Mouse (Mus musculus): ENCODE results near the gene Tbc1d23.

Gene Tbc1d23

DNA sequence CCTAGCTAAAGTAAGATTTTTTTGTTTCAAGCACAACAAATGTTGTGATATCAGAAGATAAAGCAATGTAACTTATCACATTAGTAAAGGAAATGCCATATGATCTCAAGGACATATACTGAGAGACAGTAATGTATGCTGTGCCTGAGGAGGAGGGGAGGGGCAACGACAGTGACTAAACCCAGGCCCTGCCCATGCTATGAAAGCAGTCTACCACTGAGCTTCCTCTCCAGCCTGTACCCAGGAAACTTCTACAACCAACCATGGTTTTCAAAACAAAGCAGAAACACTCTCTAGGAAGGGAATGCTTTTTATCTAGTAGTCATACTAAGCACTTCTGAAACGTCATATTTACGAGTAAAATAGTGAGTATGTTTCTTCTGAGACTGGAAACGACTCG is 68.5 kb downstream of the Tbc1d23 start:
- DNase-seq (ENCODE audit: low read depth, low spot score), result no peak

DNA sequence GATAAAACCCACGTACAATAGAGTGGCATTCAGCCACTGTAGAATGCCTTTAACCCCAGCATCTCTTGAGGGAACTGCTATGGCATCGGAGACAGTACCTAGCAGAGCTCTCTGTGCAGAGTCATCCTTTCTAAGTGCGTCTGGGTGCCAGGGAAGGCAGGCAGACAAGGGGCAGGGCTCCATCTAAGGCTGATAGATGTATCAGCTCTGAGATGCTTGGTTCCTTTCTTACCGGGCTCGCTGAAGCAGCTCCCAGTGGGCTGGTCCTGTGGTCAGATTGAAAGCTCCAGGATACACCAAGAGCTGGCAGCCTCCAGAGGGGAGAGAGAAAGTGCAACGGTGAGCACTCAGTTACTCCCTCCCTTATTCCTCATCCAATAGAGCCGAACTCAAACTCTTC is 71.5 kb downstream of the Tbc1d23 start:
- DNase-seq (ENCODE audit: low read depth, low spot score), result no peak

DNA sequence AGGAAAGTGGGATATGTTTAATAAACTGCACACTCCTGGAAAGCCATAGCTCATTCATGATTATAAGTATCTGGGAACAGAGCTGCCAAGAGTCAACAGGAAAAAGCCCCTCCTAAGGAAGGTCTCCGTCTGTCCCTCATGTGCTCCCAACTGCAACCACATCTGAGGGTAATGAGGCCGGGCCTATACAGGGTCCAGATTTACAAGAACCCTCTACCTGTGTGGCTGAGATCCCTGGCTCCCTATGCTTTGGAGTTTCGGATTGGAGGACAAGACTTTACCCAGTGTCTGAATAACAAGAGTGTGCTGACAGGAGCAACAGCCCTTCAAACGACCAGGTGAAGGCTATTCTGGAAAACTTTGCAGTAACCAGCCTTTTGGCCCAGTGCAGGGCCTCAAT is 73.6 kb downstream of the Tbc1d23 start:
- DNase-seq (ENCODE audit: low read depth, low spot score), result peak; percentile 22

DNA sequence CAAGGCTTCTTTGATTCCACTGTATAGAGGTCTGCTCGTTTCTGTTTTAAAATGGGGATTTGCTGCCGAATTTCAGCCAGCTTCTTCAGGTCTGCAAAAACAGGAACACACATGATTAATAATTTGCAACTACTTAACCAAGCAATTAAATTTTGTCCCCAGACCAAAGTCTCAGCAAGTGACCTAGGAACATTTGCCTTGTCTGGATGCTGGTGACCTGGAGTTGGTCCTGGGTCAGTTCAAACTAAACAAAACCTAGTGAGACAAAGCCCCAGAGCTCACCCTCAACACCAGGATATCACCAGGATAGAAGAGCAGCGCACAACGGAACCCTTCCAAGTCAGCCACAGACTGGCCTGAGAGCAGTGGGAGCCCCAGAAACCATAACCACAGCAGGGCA is 74.2 kb downstream of the Tbc1d23 start:
- no peak for DNase-seq (ENCODE audit: low read depth, low spot score)

DNA sequence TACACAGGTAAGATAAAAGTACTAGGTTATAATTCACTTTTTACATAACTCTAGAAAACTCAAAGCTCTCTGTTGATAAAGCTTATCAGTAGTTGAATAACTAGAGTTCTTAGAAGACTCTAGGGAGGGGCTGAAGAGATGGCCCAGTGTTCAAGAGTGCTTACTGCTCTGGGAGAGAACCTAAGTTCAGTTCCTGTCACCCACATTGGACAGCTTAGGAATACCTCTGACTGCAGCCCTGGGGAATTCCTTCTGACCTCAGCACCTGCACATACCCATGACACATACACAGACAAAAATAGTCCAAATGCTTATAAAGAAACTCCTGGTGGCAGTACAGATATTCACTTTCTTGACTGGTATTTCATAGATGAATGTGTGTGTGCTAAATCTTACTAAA is 75.4 kb downstream of the Tbc1d23 start:
- DNase-seq (ENCODE audit: low read depth, low spot score), result no peak

DNA sequence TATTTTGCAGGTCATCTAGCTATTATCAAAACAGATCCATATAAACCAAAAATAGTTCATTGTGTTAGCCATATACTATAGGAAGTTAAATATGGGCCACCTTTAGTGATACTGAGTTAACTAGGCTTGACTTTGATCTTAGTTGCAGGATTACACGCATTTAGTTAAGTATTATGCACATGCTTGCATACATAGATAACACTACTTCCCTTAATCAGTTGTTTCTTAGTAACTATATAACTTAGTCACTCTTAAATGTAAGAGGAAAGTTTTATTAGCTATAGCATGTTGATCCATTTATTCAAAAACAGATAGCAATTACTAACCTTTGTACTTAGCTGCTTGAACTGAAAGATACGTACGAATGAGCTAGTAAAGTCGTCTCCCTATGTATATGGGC is 79.9 kb downstream of the Tbc1d23 start:
- DNase-seq (ENCODE audit: low read depth, low spot score), result no peak

DNA sequence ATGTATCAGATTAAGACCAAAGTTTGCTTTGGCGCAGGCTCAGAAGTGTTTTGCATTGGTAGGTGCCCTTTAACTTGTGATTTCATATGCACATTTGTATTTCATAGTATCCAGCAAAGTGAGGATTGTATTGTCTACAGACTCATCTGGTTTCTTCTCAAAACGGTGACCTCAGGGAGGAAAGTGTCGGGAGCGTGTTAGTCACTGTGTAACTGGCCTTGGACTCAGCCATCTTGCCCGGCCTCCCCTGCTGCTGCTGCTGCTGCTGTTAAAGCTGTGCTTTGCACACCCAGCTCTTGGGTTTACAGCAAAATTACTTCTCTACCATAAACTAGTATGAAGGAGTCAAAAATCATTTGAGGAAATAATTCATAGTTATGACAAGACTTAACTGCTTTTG is 86.6 kb downstream of the Tbc1d23 start:
- DNase-seq (ENCODE audit: low read depth, low spot score), result no peak

DNA sequence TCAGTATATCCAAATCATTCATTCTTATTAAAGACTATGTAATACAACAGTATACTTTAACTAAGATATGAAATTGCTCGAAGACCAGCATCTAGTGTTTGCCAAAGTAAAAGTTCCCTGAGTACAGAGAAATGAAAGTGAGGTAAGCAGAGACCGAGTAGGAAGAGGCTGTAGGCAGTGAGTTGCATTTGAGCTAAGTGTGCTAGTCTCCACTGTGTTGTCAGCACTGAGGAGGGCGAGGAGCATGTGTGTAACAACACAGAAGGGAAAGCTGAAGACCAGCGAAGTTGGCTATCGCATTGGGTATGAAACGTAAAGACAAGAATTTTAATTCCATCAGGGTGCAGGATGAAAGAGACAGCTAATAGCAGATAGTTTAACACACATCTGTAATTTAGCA is 97.7 kb downstream of the Tbc1d23 start:
- DNase-seq (ENCODE audit: low read depth, low spot score), result no peak

DNA sequence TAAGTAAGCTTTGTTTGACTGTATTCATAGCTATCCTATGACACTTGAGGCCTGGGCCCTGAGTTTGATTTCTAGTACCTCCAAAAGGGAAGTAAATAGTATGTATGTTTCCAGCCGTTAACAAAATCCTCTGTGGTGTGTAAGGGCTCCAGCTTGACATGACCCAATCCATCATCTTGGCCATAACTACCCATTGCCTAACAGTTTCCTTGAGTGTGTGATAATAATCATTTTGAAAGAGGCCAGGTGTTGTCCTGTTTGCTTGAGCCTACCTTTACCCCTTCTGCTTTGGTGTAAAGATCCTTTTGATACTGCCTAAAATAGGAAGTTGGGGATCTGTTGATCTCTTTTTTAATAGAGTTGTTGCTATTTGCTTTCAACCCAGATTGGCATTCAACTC is 99.0 kb downstream of the Tbc1d23 start:
- no peak for DNase-seq (ENCODE audit: low read depth, low spot score)

DNA sequence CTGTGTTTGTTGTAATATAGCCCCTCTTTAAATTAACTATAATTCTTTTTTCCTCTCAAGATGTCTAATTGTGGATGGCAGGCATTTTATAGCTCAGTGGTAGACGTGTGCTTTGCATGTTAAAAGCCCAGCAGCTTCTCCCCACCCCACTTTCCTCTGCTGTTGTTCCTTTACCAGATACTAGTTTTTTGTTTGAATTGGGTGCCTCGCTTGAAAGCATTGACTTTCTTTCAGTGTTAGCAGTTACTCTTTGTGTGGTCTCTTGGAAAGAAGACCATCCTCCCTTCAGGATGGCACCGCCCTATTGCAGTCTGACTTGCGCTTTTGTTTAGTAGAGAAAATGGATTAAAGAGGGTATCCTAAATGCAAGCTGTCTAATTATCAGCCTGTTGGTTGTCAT is 99.8 kb downstream of the Tbc1d23 start:
- DNase-seq (ENCODE audit: low read depth, low spot score), result peak; percentile 67

DNA sequence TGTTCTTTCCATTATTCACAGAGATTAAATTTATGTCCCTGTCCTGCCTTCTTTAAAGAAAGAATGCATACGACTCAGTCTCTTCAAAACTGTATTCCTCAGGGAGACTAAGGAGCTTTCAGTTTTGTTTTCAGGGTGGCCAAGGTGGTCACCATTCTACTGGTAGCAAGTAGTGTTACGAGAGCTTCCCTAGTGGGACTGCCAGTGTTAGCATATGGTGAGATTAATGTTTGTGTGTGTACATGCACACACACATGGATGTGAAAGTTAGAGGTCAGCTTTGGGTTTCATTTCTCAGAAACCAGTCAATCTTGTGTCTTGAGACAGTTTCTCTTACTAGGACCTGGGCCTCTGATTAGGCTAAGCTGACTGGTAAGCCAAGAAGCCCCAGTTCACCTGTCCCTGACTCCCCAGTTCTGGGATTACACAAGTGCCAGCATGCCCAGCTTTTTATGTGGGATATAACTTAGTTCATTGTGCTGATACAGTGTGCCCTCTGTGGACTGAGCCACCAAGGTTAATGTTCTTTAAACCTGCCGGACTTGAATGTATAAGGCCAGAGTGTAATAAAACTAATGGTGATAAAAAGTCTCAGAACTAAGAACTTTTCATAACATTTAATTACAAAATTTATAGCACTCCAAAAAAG is 100.4 kb downstream of the Tbc1d23 start:
- DNase-seq (ENCODE audit: low read depth, low spot score), result no peak

DNA sequence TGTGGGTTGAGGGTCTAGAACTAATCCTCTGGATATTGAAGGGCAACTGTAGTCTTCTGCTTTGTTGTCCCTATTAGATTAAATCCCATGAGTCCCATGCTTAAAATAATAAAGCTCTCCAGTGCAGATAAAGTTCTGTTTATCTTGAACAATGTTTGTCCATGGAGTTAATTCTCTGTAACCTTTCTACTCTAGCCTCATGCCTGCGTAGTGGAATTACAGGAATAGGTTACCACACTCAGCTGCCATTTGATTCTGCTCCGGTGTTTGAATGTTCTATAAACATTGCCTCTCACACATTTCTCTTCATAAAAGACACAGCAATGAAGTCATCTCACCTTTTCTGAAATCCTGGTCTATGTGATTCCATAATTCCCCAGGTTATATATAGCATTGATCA is 103.5 kb downstream of the Tbc1d23 start:
- DNase-seq (ENCODE audit: low read depth, low spot score), result no peak

DNA sequence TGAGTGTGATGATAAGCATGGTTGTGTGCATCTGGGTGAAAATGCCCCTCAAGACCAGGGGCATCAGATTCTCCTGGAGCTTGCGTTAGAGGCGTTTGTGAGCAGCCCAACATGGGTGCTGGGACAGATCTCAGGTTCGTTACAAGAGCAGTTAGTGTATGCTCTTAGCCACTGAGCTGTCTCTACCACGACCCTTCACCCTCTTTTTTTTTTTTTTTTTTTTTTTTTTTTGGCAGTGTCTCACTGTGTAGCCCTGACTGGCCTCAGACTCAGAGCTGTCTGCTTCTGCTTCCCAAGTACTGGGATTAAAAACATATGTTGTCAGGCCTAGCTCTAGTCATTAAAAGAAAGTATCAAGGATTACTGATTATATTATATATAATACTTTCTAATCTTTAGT is 105.0 kb downstream of the Tbc1d23 start:
- no peak for DNase-seq (ENCODE audit: low read depth, low spot score)

DNA sequence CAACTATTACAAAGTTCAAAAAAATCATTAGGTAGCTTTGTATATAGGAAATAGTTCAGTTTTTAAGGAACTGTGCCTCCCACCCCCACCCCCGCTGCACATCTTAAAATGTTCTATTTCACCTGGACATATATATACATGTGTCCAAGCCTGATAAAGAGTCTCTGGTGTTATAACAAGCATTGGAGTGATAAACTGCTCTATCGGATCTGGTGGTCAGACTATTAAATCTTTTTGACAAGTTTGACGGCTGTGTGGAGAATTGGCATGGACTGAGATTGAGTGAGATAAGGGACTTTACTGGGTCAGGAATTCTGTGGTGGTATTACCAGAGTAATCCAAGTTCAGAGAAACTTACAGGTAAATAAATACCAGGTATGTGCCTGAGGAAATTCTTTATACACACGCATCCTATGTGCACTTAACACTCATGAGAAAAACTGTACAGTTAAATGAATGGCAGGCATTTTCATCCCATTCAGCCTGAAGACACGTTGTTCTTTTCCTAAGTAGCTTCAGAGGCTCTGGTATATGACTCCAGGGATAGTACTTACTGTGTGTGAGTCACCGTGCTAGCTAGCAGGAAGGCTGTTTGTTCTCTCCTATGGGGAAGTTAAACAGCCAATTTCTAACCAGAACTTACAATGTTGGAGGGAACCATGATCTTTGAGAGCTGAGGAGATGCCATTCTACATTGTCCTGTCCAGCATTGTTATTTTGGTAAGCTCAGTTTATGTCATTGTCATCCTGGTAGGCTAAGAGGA is 108.4 kb downstream of the Tbc1d23 start:
- DNase-seq (ENCODE audit: low read depth, low spot score), result no peak

DNA sequence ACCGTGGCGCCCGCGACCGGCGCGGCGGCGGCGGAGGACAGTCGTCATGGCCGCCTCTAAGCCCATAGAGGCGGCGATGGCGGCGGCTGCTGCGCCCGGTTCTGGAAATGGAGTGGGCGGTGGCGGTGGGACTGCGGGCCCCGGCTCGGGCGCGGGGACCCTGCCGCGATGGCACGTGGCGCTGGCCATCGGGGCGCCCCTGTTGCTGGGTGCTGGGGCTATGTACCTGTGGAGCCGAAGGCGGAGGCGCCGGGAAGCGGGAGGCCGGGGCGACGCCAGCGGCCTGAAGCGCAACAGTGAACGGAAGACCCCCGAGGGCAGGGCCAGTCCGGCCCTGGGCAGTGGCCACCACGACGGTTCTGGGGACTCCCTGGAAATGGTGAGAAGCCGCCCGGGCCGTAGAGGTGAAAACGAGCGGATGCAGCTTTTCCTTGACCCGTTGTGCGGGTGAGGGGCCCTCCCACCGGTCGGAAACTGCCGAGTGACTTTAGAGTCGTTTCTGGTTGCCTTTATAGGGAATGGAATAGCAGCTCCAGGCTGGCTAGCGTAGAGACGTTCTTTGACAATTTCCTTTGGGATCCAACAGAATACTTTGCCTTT is 109.4 kb downstream of the Tbc1d23 start:
- DNase-seq (ENCODE audit: low read depth, low spot score), result peak; percentile 46

DNA sequence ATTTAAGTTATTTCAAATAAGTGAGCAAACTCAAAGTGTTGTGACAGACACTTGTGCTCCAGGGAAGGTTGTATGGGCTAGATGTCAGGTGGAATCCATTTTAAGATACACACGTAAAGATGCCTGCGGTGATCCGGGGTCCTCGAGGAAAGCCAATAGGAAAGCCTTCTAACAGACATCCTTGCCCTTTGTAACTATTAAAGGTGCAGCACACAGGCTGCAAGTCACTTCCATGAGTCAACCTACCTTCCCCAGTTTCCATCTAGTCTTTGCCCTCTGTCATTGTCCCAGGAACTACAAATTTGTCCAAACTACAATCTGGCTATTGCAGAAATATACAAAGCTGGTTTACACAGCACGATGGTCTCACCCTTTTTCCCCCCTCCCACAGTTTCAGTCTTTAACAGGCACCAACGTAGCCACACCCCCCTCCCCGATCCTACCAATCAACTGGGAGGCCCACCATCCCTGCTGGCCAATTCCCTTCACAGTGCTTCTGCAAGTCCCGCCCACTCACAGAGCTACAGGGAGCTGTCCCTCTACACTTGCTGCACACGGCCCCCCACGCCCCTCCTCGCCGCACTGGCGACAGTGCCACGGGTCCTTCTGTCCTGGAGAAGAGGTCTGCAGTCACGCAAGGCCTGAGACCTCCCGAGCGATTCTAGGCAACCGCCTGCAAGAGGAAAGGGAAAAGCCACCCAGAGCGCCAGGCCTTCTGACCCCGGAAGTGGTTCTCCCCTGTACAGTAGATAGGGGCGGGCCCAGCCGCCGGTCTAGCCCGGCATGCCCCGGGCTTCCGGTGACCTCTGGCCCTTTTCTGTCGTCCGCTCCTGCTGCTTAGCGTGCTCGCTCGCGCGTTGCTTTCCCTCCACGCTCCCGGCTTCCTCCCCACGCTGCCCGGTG is 110.1 kb downstream of the Tbc1d23 start, which contains the start of gene Tomm70a:
Tomm70a (plus strand) TSS at position 791 of the 903 bp plus-strand sequence.
- peak; percentile 99 for DNase-seq (ENCODE audit: low read depth, low spot score)

All from R1 (cell line).